Mouse (Mus musculus) brain, embryonic 14.5 days (tissue): ENCODE measurements at regions not wholly inside any gene's neighbourhood (a gene's known extent, or its start where the extent isn't known, plus 50 kb on each side); places are given as distances from the start of the nearest gene placed in this dataset.

Source experiments
- CTCF ChIP-seq: fragments of 200-500 bp; IDR thresholded peaks from 2 replicates; pipeline ENCODE4 v1.5.1; 2012; ENCODE audit warnings: inconsistent platforms, mild to moderate bottlenecking, moderate library complexity, borderline replicate concordance; ENCODE audit not compliant: insufficient read depth, insufficient read length; ENCODE audit errors: extremely low read depth
- POLR2A ChIP-seq: fragments of 200-500 bp; IDR thresholded peaks from 2 replicates; pipeline ENCODE4 v1.6.1; 2012; ENCODE audit warnings: mild to moderate bottlenecking, inconsistent platforms, borderline replicate concordance; ENCODE audit not compliant: poor library complexity, insufficient read depth, insufficient read length, severe bottlenecking; ENCODE audit errors: extremely low read depth

DNA sequence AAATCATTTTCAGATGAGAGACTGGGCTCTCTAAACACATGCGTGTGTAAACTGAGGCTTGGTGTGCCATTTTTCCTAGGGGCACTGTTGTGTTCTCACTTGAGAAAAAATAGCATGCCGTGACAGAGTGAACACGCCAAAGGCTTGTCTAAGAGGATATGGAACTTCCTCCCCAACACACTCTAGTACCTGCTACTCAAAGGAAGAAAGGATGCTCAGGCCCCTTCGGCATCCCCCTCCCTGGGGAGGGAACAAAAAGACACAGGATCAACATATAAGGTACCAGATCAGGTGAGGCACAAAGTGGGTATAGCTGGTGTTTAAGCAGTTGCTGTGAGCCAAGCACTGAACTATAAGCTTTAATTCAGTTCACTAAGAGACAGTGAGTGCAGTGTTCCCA lies 74.0 kb upstream of the Sesn3 start:
- no peak for TF ChIP-seq CTCF
- no peak for TF ChIP-seq POLR2A
